Mouse (Mus musculus) left cerebral cortex, adult 8-10 months (tissue): ENCODE measurements around the gene Ubxn7. TPM values are rescaled to one million over a fixed set of nuclear protein-coding genes. Genes with fewer than 3 reads are reported as not detected.

Experiments used
- DNase-seq, 2 experiments: peaks; one replicate each; pipeline ENCODE4 v3.0.0; 2022; ENCODE audit warnings: low spot score in 2 of 2
- total RNA-seq, 4 experiments: library from RNA; stranded (reverse); gene quantifications; 2 replicates each; pipeline ENCODE4 v1.2.4; 2022

The Ubxn7 gene
- total RNA-seq, 4 experiments from 2014 or later = 50.1 to 58.7 (median 53.2) TPM

- no peak for DNase-seq
Measured at GRCm38 (mm10) chr16:32379575-32379974, 47.5 kb downstream of the Ubxn7 start.

- no peak for DNase-seq
Measured at GRCm38 (mm10) chr16:32382901-32383300, 50.8 kb downstream of the Ubxn7 start.

GRCm38 (mm10) chr16:32384885-32385284, 52.8 kb downstream of the Ubxn7 start:
- DNase-seq = no peak

- no peak for DNase-seq
Measured at GRCm38 (mm10) chr16:32386826-32387225, 54.8 kb downstream of the Ubxn7 start.

GRCm38 (mm10) chr16:32389049-32389448, 57.0 kb downstream of the Ubxn7 start:
- no peak for DNase-seq

GRCm38 (mm10) chr16:32389841-32390240, 57.8 kb downstream of the Ubxn7 start:
- no peak for DNase-seq

- DNase-seq = no peak
Measured at GRCm38 (mm10) chr16:32390882-32391281, 58.8 kb downstream of the Ubxn7 start.

- no peak for DNase-seq
Measured at GRCm38 (mm10) chr16:32395679-32396540, 63.9 kb downstream of the Ubxn7 start.

- no peak for DNase-seq
Measured at GRCm38 (mm10) chr16:32396541-32396835, 64.4 kb downstream of the Ubxn7 start.

- no peak for DNase-seq
Measured at GRCm38 (mm10) chr16:32398206-32398605, 66.1 kb downstream of the Ubxn7 start.

GRCm38 (mm10) chr16:32400267-32400666, 68.2 kb downstream of the Ubxn7 start, which contains the start of gene Tm4sf19:
TSS of gene Tm4sf19 (plus strand) at chr16:32400506.
- peak in 1 of 2 experiments; percentile 15 for DNase-seq

- DNase-seq = no peak
Measured at GRCm38 (mm10) chr16:32401335-32401965, 69.4 kb downstream of the Ubxn7 start.

- DNase-seq = no peak
Measured at GRCm38 (mm10) chr16:32402818-32403217, 70.8 kb downstream of the Ubxn7 start.

GRCm38 (mm10) chr16:32405716-32406115, 73.7 kb downstream of the Ubxn7 start:
- DNase-seq = no peak

GRCm38 (mm10) chr16:32406671-32407070, 74.6 kb downstream of the Ubxn7 start:
- no peak for DNase-seq

GRCm38 (mm10) chr16:32407730-32408129, 75.7 kb downstream of the Ubxn7 start:
- DNase-seq = no peak

GRCm38 (mm10) chr16:32417457-32417856, 85.4 kb downstream of the Ubxn7 start:
- DNase-seq = no peak

- peak; percentile 90 to 92 for DNase-seq
Measured at GRCm38 (mm10) chr16:32419517-32420483, 87.7 kb downstream of the Ubxn7 start, which contains the start of gene Tctex1d2. TSS of gene Tctex1d2 (plus strand) at chr16:32419702.

- no peak for DNase-seq
Measured at GRCm38 (mm10) chr16:32427506-32427905, 95.4 kb downstream of the Ubxn7 start.

GRCm38 (mm10) chr16:32430474-32431046, 98.5 kb downstream of the Ubxn7 start, which contains the start of gene Pcyt1a:
TSS of gene Pcyt1a (plus strand) at chr16:32430921.
- peak; percentile 78 to 89 for DNase-seq

- DNase-seq = no peak
Measured at GRCm38 (mm10) chr16:32431047-32431591, 99.1 kb downstream of the Ubxn7 start.
